In the genomic region with DNA sequence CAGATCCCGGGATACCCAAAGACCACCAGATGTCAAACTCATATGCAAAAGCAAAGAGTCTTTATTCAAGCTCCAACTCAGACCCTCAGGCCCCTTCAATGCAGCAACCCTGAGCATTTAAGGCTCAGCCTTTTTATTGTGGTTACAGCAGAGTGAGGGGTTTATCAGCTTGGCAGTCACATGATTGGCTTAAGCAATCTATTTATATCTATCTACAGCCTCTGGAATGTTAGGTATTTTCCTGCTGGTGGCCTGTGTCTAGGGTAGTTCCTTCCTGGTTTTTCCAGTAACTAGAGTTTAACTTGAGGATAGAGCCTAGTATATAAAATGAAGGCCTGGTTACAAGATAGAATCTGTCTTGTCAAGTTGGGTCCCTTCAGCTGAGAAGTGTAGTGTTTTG, we compare ENCODE assay signal across 16 mouse cellular contexts. TPM values are rescaled to one million over a fixed set of nuclear protein-coding genes. Genes with fewer than 3 reads are reported as not detected.
A peak's percentile ranks its signal among the peaks of the same experiment; 100 is the strongest.
DNase-seq lines count a peak whose midpoint lies in the region; ATAC-seq and TF ChIP-seq lines count a peak whose summit lies in the region.
"Had no signal": no experiment of that assay in that cellular context is flagged by ENCODE, and none has a peak within 500 bp of the region (broad histone marks: within the 10 kb centered on the region; RNA-seq: fewer than 3 reads in every experiment).

No protein-coding gene starts in this region.

- H3K36me3 ChIP-seq in embryonic facial prominence, embryonic 14.5 days (ENCODE audit: control insufficient read depth, insufficient read depth, low read length) = peaks cover 6% of the 10 kb centered on the region
- H3K36me3 ChIP-seq in embryonic facial prominence, embryonic 10.5 days (replicated peaks) = peaks cover 4% of the 10 kb centered on the region
- H3K36me3 ChIP-seq in heart, embryonic 16.5 days (ENCODE audit: control insufficient read depth, insufficient read depth) = peaks cover 3% of the 10 kb centered on the region
- H3K36me3 ChIP-seq in lung, postnatal 0 days (ENCODE audit: insufficient read depth, low read length) = no peaks in the 10 kb centered on the region
- H3K36me3 ChIP-seq in hindbrain, embryonic 12.5 days = peaks cover 3% of the 10 kb centered on the region; the same call in 1 of the 2 replicates
- H3K36me3 ChIP-seq: forebrain, embryonic 15.5 days; midbrain, embryonic 15.5 days had no signal

- H3K4me1 ChIP-seq in embryonic facial prominence, embryonic 14.5 days (ENCODE audit: control insufficient read depth, insufficient read depth, low read length) = peaks cover 11% of the 10 kb centered on the region; the same call in 1 of the 2 replicates
- peaks cover 27% of the 10 kb centered on the region for H3K4me1 ChIP-seq in embryonic facial prominence, embryonic 10.5 days
- peaks cover 36% of the 10 kb centered on the region for H3K4me1 ChIP-seq in heart, embryonic 16.5 days (ENCODE audit: control insufficient read depth, insufficient read depth, low read length)
- H3K4me1 ChIP-seq in lung, postnatal 0 days (ENCODE audit: insufficient read depth, low read depth, low read length) = peaks cover 5% of the 10 kb centered on the region; the same call in 1 of the 2 replicates
- H3K4me1 ChIP-seq in lung, adult 2 months (ENCODE audit: control insufficient read depth, insufficient read depth, low read length) = no peaks in the 10 kb centered on the region
- peaks cover 17% of the 10 kb centered on the region for H3K4me1 ChIP-seq in hindbrain, embryonic 12.5 days

- TF ChIP-seq CTCF in lung, postnatal 0 days (IDR thresholded peaks at IDR 0.05) = no peak
- no peak for TF ChIP-seq CTCF in lung, adult 2 months (IDR thresholded peaks at IDR 0.05; ENCODE audit: insufficient read depth, low read length)

- no peak overlapping the region for H3K9ac ChIP-seq in embryonic facial prominence, embryonic 14.5 days (ENCODE audit: low read depth, low read length)
- H3K9ac ChIP-seq in heart, embryonic 16.5 days (ENCODE audit: low read length) = peak overlapping the region; percentile 8; the same call in 1 of the 2 replicates
- H3K9ac ChIP-seq in lung, postnatal 0 days (replicated peaks; ENCODE audit: low read depth) = no peak overlapping the region
- no peak overlapping the region for H3K9ac ChIP-seq in hindbrain, embryonic 12.5 days
- H3K9ac ChIP-seq: forebrain, embryonic 15.5 days; liver, postnatal 0 days; midbrain, embryonic 15.5 days had no signal

- TF ChIP-seq POLR2A in lung, adult 2 months (IDR thresholded peaks at IDR 0.05; ENCODE audit: borderline replicate concordance, extremely low read depth, low read depth, low read length) = no peak

- 0 out of 2 replicates have a peak, but pooled peaks cover 3% of the 10 kb centered on the region for H3K9me3 ChIP-seq in embryonic facial prominence, embryonic 14.5 days (ENCODE audit: control insufficient read depth, low read length)
- H3K9me3 ChIP-seq in embryonic facial prominence, embryonic 10.5 days = 0 out of 2 replicates have a peak, but pooled peaks cover 2% of the 10 kb centered on the region
- peaks cover 3% of the 10 kb centered on the region for H3K9me3 ChIP-seq in heart, embryonic 16.5 days (replicated peaks; ENCODE audit: control insufficient read depth, low read length)
- H3K9me3 ChIP-seq in lung, postnatal 0 days (ENCODE audit: low read length) = no peaks in the 10 kb centered on the region
- H3K9me3 ChIP-seq in hindbrain, embryonic 12.5 days (replicated peaks) = no peaks in the 10 kb centered on the region
- H3K9me3 ChIP-seq: forebrain, embryonic 15.5 days; megakaryocyte, embryonic 14.5 days; midbrain, embryonic 15.5 days had no signal

- WGBS in embryonic facial prominence, embryonic 14.5 days = 94% methylated on average over 1 of the region's 1 CpGs
- 93% methylated on average over 1 of the region's 1 CpGs for WGBS in embryonic facial prominence, embryonic 10.5 days
- WGBS in heart, embryonic 16.5 days = 84% methylated on average over 1 of the region's 1 CpGs
- 94% methylated on average over 1 of the region's 1 CpGs for WGBS in lung, postnatal 0 days
- 82% methylated on average over 1 of the region's 1 CpGs for WGBS in lung, adult 2 months
- 94% methylated on average over 1 of the region's 1 CpGs for WGBS in hindbrain, embryonic 12.5 days

- no peak for TF ChIP-seq EP300 in lung, postnatal 0 days (IDR thresholded peaks at IDR 0.05)

- ATAC-seq in embryonic facial prominence, embryonic 14.5 days (ENCODE audit: low read depth) = no peak
- peak; percentile 34 for ATAC-seq in heart, embryonic 16.5 days (replicated peaks; ENCODE audit: extremely low read depth, insufficient read depth, low FRiP score)
- ATAC-seq in lung, postnatal 0 days = no peak
- no peak for ATAC-seq in granulocyte monocyte progenitor cell, adult 5-6 weeks (replicated peaks; ENCODE audit: poor library complexity, severe bottlenecking)
- ATAC-seq in hindbrain, embryonic 12.5 days (ENCODE audit: low FRiP score) = no peak
- ATAC-seq: forebrain, embryonic 15.5 days; hindbrain, embryonic 16.5 days; liver, postnatal 0 days; midbrain, embryonic 15.5 days had no signal

- peak; percentile 24 for DNase-seq in embryonic facial prominence, embryonic 14.5 days (ENCODE audit: low spot score)
- no peak for DNase-seq in embryonic facial prominence, embryonic 10.5 days (ENCODE audit: low spot score)
- DNase-seq in heart, postnatal 4 days = no peak
- peak; percentile 56 for DNase-seq in lung, postnatal 0 days (ENCODE audit: low spot score)
- DNase-seq in lung, adult 2 months = no peak
- DNase-seq: cerebellum, adult 11-12 months; kidney, adult 18-20 months; liver; liver, postnatal 0 days had no signal

- no peak overlapping the region for H3K4me2 ChIP-seq in embryonic facial prominence, embryonic 14.5 days (ENCODE audit: low read depth, low read length)
- peak overlapping the region; percentile 34; the same call in 1 of the 2 replicates for H3K4me2 ChIP-seq in heart, embryonic 16.5 days (ENCODE audit: low read depth, low read length)
- H3K4me2 ChIP-seq in lung, postnatal 0 days (replicated peaks; ENCODE audit: low read depth, low read length) = no peak overlapping the region
- no peak overlapping the region for H3K4me2 ChIP-seq in hindbrain, embryonic 12.5 days (replicated peaks)
- H3K4me2 ChIP-seq: forebrain, embryonic 15.5 days; midbrain, embryonic 15.5 days had no signal

- no peak overlapping the region for H3K27ac ChIP-seq in embryonic facial prominence, embryonic 14.5 days (replicated peaks; ENCODE audit: low read depth, low read length)
- H3K27ac ChIP-seq in embryonic facial prominence, embryonic 10.5 days (replicated peaks) = no peak overlapping the region
- H3K27ac ChIP-seq in heart, embryonic 16.5 days (ENCODE audit: low read length) = peak overlapping the region; percentile 100
- H3K27ac ChIP-seq in lung, postnatal 0 days (ENCODE audit: low read length) = peak overlapping the region; percentile 51
- H3K27ac ChIP-seq in hindbrain, embryonic 12.5 days = no peak overlapping the region
- H3K27ac ChIP-seq: forebrain, embryonic 15.5 days; midbrain, embryonic 15.5 days had no signal

- H3K4me3 ChIP-seq in embryonic facial prominence, embryonic 14.5 days (ENCODE audit: low read depth, low read length) = no peak overlapping the region
- H3K4me3 ChIP-seq in embryonic facial prominence, embryonic 10.5 days = no peak overlapping the region
- H3K4me3 ChIP-seq in heart, embryonic 16.5 days (ENCODE audit: low read length) = peak overlapping the region; percentile 12; the same call in 1 of the 2 replicates
- no peak overlapping the region for H3K4me3 ChIP-seq in lung, postnatal 0 days (ENCODE audit: low read depth, low read length)
- H3K4me3 ChIP-seq in lung, adult 2 months (replicated peaks; ENCODE audit: extremely low read depth, low read depth, low read length) = no peak overlapping the region
- H3K4me3 ChIP-seq in hindbrain, embryonic 12.5 days = no peak overlapping the region
- H3K4me3 ChIP-seq: forebrain, embryonic 15.5 days; megakaryocyte, embryonic 14.5 days; midbrain, embryonic 15.5 days had no signal

- H3K27me3 ChIP-seq in embryonic facial prominence, embryonic 14.5 days (replicated peaks; ENCODE audit: control insufficient read depth, insufficient read depth, low read length) = no peaks in the 10 kb centered on the region
- no peaks in the 10 kb centered on the region for H3K27me3 ChIP-seq in embryonic facial prominence, embryonic 10.5 days (replicated peaks; ENCODE audit: low read depth, poor library complexity, severe bottlenecking)
- H3K27me3 ChIP-seq in heart, embryonic 16.5 days (ENCODE audit: control insufficient read depth, insufficient read depth, low read length) = no peaks in the 10 kb centered on the region
- no peaks in the 10 kb centered on the region for H3K27me3 ChIP-seq in lung, postnatal 0 days (replicated peaks; ENCODE audit: insufficient read depth, low read length)
- no peaks in the 10 kb centered on the region for H3K27me3 ChIP-seq in hindbrain, embryonic 12.5 days
- H3K27me3 ChIP-seq: forebrain, embryonic 15.5 days; midbrain, embryonic 15.5 days had no signal

RNA-seq across cellular contexts. Expression of a gene that starts 3.0 kb away (rescaled TPM):
- 29.5 and 29.9 TPM in 2 replicates for polyA plus RNA-seq in embryonic facial prominence, embryonic 14.5 days (2014; fragmentation: Nextera tagmentation; extraction: Ambion mirVana)
- polyA plus RNA-seq in embryonic facial prominence, embryonic 10.5 days (2016; fragmentation: Nextera tagmentation; extraction: Ambion mirVana) = 30.4 and 34.3 TPM in 2 replicates
- polyA plus RNA-seq in heart, embryonic 16.5 days (2015; fragmentation: Nextera tagmentation; extraction: Ambion mirVana) = 16.0 and 18.4 TPM in 2 replicates
- 10 to 100 TPM; 83.8 to 87.0 TPM for total RNA-seq in heart, postnatal 4 days (2021)
- 4.1 and 5.8 TPM in 2 replicates for polyA plus RNA-seq in lung, postnatal 0 days (2015; fragmentation: Nextera tagmentation; extraction: Ambion mirVana)
- polyA plus RNA-seq in lung, adult 2 months (2012; rRNA removed) = 5.1 and 6.1 TPM in 2 replicates
- total RNA-seq in granulocyte monocyte progenitor cell, adult 5-6 weeks (2014; fragmentation: Nextera tagmentation) = 16.5 and 22.3 TPM in 2 replicates
- 50.3 and 51.3 TPM in 2 replicates for total RNA-seq in granulocyte monocyte progenitor cell, adult 5-6 weeks (2017)
- polyA plus RNA-seq in hindbrain, embryonic 12.5 days (2016; fragmentation: Nextera tagmentation; extraction: Ambion mirVana) = 13.2 and 14.9 TPM in 2 replicates

RNA-seq across cellular contexts. Expression of a gene that starts 26.9 kb away (rescaled TPM):
- polyA plus RNA-seq in embryonic facial prominence, embryonic 14.5 days (2014; fragmentation: Nextera tagmentation; extraction: Ambion mirVana) = 8.9 and 10.3 TPM in 2 replicates
- polyA plus RNA-seq in embryonic facial prominence, embryonic 10.5 days (2016; fragmentation: Nextera tagmentation; extraction: Ambion mirVana) = 13.9 and 14.7 TPM in 2 replicates
- 8.2 and 8.3 TPM in 2 replicates for polyA plus RNA-seq in heart, embryonic 16.5 days (2015; fragmentation: Nextera tagmentation; extraction: Ambion mirVana)
- 1 to 10 TPM; 6.5 to 7.1 TPM for total RNA-seq in heart, postnatal 4 days (2021)
- polyA plus RNA-seq in lung, postnatal 0 days (2015; fragmentation: Nextera tagmentation; extraction: Ambion mirVana) = 5.1 and 6.7 TPM in 2 replicates
- 7.9 and 8.3 TPM in 2 replicates for polyA plus RNA-seq in lung, adult 2 months (2012; rRNA removed)
- total RNA-seq in granulocyte monocyte progenitor cell, adult 5-6 weeks (2014; fragmentation: Nextera tagmentation) = 10.7 and 12.4 TPM in 2 replicates
- 6.9 and 9.3 TPM in 2 replicates for total RNA-seq in granulocyte monocyte progenitor cell, adult 5-6 weeks (2017)
- 16.4 and 17.2 TPM in 2 replicates for polyA plus RNA-seq in hindbrain, embryonic 12.5 days (2016; fragmentation: Nextera tagmentation; extraction: Ambion mirVana)

Comparison
In these comparisons a context has a peak if more than half of its experiments do, and no peak if none do; other contexts are left out.
1. DNase-seq: peak in embryonic facial prominence, embryonic 14.5 days (single experiment) and lung, postnatal 0 days (single experiment); none in embryonic facial prominence, embryonic 10.5 days (single experiment), heart, postnatal 4 days (single experiment) and lung, adult 2 months (single experiment).
2. H3K27ac ChIP-seq: peak in heart, embryonic 16.5 days (single experiment) and lung, postnatal 0 days (single experiment); none in embryonic facial prominence, embryonic 14.5 days (single experiment), embryonic facial prominence, embryonic 10.5 days (single experiment) and hindbrain, embryonic 12.5 days (single experiment).